Mouse (Mus musculus) adrenal gland, postnatal 36 days (tissue): ENCODE measurements around the gene Ppp1r1b. TPM values are rescaled to one million over a fixed set of nuclear protein-coding genes. Genes with fewer than 3 reads are reported as not detected.
A peak's percentile ranks its signal among the peaks of the same experiment; 100 is the strongest.

Experiments used
- DNase-seq, 2 experiments: peaks; one replicate each; pipeline ENCODE4 v3.0.0; 2021; ENCODE audit warnings: mixed read lengths in 1 of 2
- long read RNA-seq, 2 experiments: library from polyadenylated mRNA; stranded (forward); transcript quantifications; one replicate each; pipeline ENCODE4 v2.0.0; 2021; ENCODE audit warnings: borderline sequencing depth in 2 of 2
- total RNA-seq, 2 experiments: library from RNA; stranded (reverse); gene quantifications; 2 replicates each; pipeline ENCODE4 v1.2.3; 2021

The Ppp1r1b gene
- not detected for total RNA-seq
- long read RNA-seq, experiment 1 = 0 reads
- long read RNA-seq, experiment 2 = 0 reads

- DNase-seq = peak; percentile 53 to 71
These were observed at the start of gene Ppp1r1b for GRCm38 (mm10) chr11:98348083-98348961. Gene Ppp1r1b (plus strand): TSS chr11:98348404.

- peak in 1 of 2 experiments; percentile 44 for DNase-seq
These were observed 49.6 kb upstream of the Ppp1r1b start for GRCm38 (mm10) chr11:98298484-98299205.

- peak; percentile 75 to 83 for DNase-seq
These were observed 34.3 kb upstream of the Ppp1r1b start for GRCm38 (mm10) chr11:98313790-98314323.

- no peak for DNase-seq
These were observed 30.7 kb upstream of the Ppp1r1b start for GRCm38 (mm10) chr11:98317479-98317878.

GRCm38 (mm10) chr11:98318421-98319116, 29.6 kb upstream of the Ppp1r1b start:
- DNase-seq = no peak

- no peak for DNase-seq
These were observed 29.1 kb upstream of the Ppp1r1b start for GRCm38 (mm10) chr11:98319120-98319519.

GRCm38 (mm10) chr11:98319544-98319943, 28.7 kb upstream of the Ppp1r1b start:
- no peak for DNase-seq

- no peak for DNase-seq
These were observed 28.3 kb upstream of the Ppp1r1b start for GRCm38 (mm10) chr11:98319944-98320343.

- DNase-seq = no peak
These were observed 27.8 kb upstream of the Ppp1r1b start for GRCm38 (mm10) chr11:98320381-98320780.

GRCm38 (mm10) chr11:98320806-98321676, 27.2 kb upstream of the Ppp1r1b start:
- DNase-seq = no peak

GRCm38 (mm10) chr11:98321677-98322003, 26.6 kb upstream of the Ppp1r1b start:
- no peak for DNase-seq

GRCm38 (mm10) chr11:98322159-98322558, 26.0 kb upstream of the Ppp1r1b start:
- no peak for DNase-seq

- DNase-seq = no peak
These were observed 24.9 kb upstream of the Ppp1r1b start for GRCm38 (mm10) chr11:98323136-98323866.

GRCm38 (mm10) chr11:98323933-98324332, 24.3 kb upstream of the Ppp1r1b start:
- DNase-seq = peak in 1 of 2 experiments; percentile 47

GRCm38 (mm10) chr11:98325191-98325820, 22.9 kb upstream of the Ppp1r1b start:
- no peak for DNase-seq

- no peak for DNase-seq
These were observed 22.4 kb upstream of the Ppp1r1b start for GRCm38 (mm10) chr11:98325821-98326218.

- DNase-seq = no peak
These were observed 21.5 kb upstream of the Ppp1r1b start for GRCm38 (mm10) chr11:98326741-98327135.

- DNase-seq = no peak
These were observed 20.8 kb upstream of the Ppp1r1b start for GRCm38 (mm10) chr11:98327136-98328030.

GRCm38 (mm10) chr11:98328031-98328370, 20.2 kb upstream of the Ppp1r1b start:
- DNase-seq = no peak
